ENCODE assay signal across 24 mouse cellular contexts in the genomic region with DNA sequence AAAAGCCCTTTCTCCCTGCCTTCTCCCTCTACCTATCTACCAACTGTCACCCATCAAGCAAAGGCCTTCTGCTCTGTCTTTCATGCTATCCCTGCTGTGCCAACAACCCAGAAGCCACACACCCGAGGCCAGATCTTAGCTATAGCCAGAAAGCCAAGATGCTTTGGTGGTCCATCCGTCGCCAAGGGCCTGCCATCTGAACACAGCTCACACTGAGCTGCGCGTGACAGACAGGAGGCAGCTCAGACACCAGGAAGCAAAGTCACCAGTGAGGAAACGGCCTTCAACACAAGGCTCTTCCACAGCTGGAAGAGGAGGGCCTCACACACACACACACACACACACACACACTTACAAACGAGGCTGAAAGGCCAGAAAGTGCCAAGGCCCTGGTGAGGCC. TPM values are rescaled to one million over a fixed set of nuclear protein-coding genes. Genes with fewer than 3 reads are reported as not detected.
"Had no signal": no experiment of that assay in that cellular context is flagged by ENCODE, and none has a peak within 500 bp of the region (broad histone marks: within the 10 kb centered on the region; RNA-seq: fewer than 3 reads in every experiment).

No protein-coding gene starts in this region.

- H3K4me3 ChIP-seq: kidney, embryonic 15.5 days; limb, embryonic 15.5 days; liver, embryonic 12.5 days; myocyte; neural tube, embryonic 15.5 days had no signal

- H3K4me1 ChIP-seq: kidney, embryonic 15.5 days; limb, embryonic 15.5 days; liver, embryonic 12.5 days had no signal

- H3K4me2 ChIP-seq: kidney, embryonic 15.5 days; limb, embryonic 15.5 days; liver, embryonic 12.5 days; lung, embryonic 14.5 days; midbrain, embryonic 11.5 days; neural tube, embryonic 15.5 days had no signal

- H3K9ac ChIP-seq: kidney, embryonic 15.5 days; limb, embryonic 15.5 days; liver, embryonic 12.5 days; lung, embryonic 14.5 days; neural tube, embryonic 15.5 days had no signal

- H3K27me3 ChIP-seq: kidney, embryonic 15.5 days; limb, embryonic 15.5 days; liver, embryonic 12.5 days; neural tube, embryonic 15.5 days had no signal

- DNase-seq: kidney, postnatal 14 days; lung, embryonic 14.5 days; lung, postnatal 10 days; lung, postnatal 4 days; right cerebral cortex, adult 18-20 months; right cerebral cortex, postnatal 25 days; thymus, postnatal 36 days had no signal

- H3K36me3 ChIP-seq: kidney, embryonic 15.5 days; limb, embryonic 15.5 days; liver, embryonic 12.5 days had no signal

- ATAC-seq: liver, embryonic 12.5 days had no signal

- H3K9me3 ChIP-seq: kidney, embryonic 15.5 days; limb, embryonic 15.5 days; liver, embryonic 12.5 days; neural tube, embryonic 15.5 days had no signal

- H3K27ac ChIP-seq: kidney, embryonic 15.5 days; limb, embryonic 15.5 days; liver, embryonic 12.5 days; neural tube, embryonic 15.5 days had no signal

RNA-seq across cellular contexts. Expression of a gene that starts 10.6 kb away (rescaled TPM):
- total RNA-seq: megakaryocyte, adult 5-6 weeks had no signal
- polyA plus RNA-seq: myocyte had no signal

RNA-seq across cellular contexts. Expression of a gene that starts 28.1 kb away (rescaled TPM):
- total RNA-seq: layer of hippocampus, adult 8-10 months; layer of hippocampus, postnatal 14 days; left cerebral cortex, adult 18-20 months; left cerebral cortex, postnatal 14 days; megakaryocyte, adult 5-6 weeks had no signal
- polyA plus RNA-seq: kidney, embryonic 15.5 days; limb, embryonic 11.5 days; limb, embryonic 15.5 days; lung, embryonic 14.5 days; myocyte; neural tube, embryonic 11.5 days; neural tube, embryonic 15.5 days; small intestine, adult 2 months; stomach, embryonic 16.5 days had no signal

RNA-seq across cellular contexts. Expression of a gene that starts 29.7 kb away (rescaled TPM):
- total RNA-seq: megakaryocyte, adult 5-6 weeks had no signal
- polyA plus RNA-seq: large intestine, adult 2 months; limb, embryonic 11.5 days; liver, embryonic 12.5 days; liver, embryonic 16.5 days; myocyte; small intestine, adult 2 months had no signal
